Mouse (Mus musculus) intestine, postnatal 0 days (tissue): ENCODE data around the gene Ceacam10. TPM values are rescaled to one million over a fixed set of nuclear protein-coding genes. Genes with fewer than 3 reads are reported as not detected.

ENCODE experiments used
- ATAC-seq: fragments of 200-750 bp; cut with Nextera tagmentation; 2 replicates; pipeline ENCODE4 v1.8.0; 2017; ENCODE audit warnings: mild to moderate bottlenecking, moderate TSS enrichment, moderate library complexity
- H3K27ac ChIP-seq: fragments of 300-500 bp; sonication (generic); 2 replicates; pipeline ENCODE4 v1.5.1; 2014; ENCODE audit warnings: mild to moderate bottlenecking, low read depth, low read length, moderate library complexity
- H3K27me3 ChIP-seq: fragments of 300-500 bp; sonication (generic); replicated peaks from 2 replicates; pipeline ENCODE4 v1.6.1; 2014; ENCODE audit warnings: low read length, mixed read lengths; ENCODE audit not compliant: control insufficient read depth, insufficient read depth
- H3K36me3 ChIP-seq: fragments of 300-500 bp; sonication (generic); 2 replicates; pipeline ENCODE4 v1.6.1; 2014; ENCODE audit warnings: mild to moderate bottlenecking, moderate library complexity; ENCODE audit not compliant: control insufficient read depth, insufficient read depth
- H3K4me1 ChIP-seq: fragments of 300-500 bp; sonication (generic); replicated peaks from 2 replicates; pipeline ENCODE4 v1.6.1; 2014; ENCODE audit warnings: antibody characterized with exemption, low read length, mixed read lengths; ENCODE audit not compliant: control insufficient read depth, insufficient read depth
- H3K4me2 ChIP-seq: fragments of 300-500 bp; sonication (generic); replicated peaks from 2 replicates; pipeline ENCODE4 v1.6.1; 2014; ENCODE audit warnings: low read depth, mild to moderate bottlenecking, moderate library complexity
- H3K4me3 ChIP-seq: fragments of 300-500 bp; sonication (generic); 2 replicates; pipeline ENCODE4 v1.5.1; 2014; ENCODE audit warnings: low read depth, low read length
- H3K9ac ChIP-seq: fragments of 300-500 bp; sonication (generic); 2 replicates; pipeline ENCODE4 v1.6.1; 2014; ENCODE audit warnings: mild to moderate bottlenecking, low read depth, low read length
- H3K9me3 ChIP-seq: fragments of 300-500 bp; sonication (generic); 2 replicates; pipeline ENCODE4 v1.6.1; 2016; ENCODE audit warnings: mixed run types; ENCODE audit not compliant: control insufficient read depth
- CTCF ChIP-seq: sonication (generic); IDR thresholded peaks from 2 replicates; pipeline ENCODE4 v1.5.1; 2016; ENCODE audit warnings: low read depth, mild to moderate bottlenecking, control low read depth, antibody characterized with exemption, moderate library complexity
- WGBS: fragments of 180-500 bp; shearing (Covaris S2); extraction: QIAGEN DNeasy Blood & Tissue Kit; methylation state at CpG from one replicate; pipeline ENCODE4 v1.1.7; 2014; 5-methylcytosine and 5-hydroxymethylcytosine counted together
- polyA plus RNA-seq: library from polyadenylated mRNA; unstranded; fragments of >200 nt; fragmentation: Nextera tagmentation; extraction: Ambion mirVana; gene quantifications from 2 replicates; pipeline ENCODE4 v1.2.1, GENCODE M21; 2015

Ceacam10 gene
- polyA plus RNA-seq, 1 experiment from 2014 or later: 0.37 TPM

DNA sequence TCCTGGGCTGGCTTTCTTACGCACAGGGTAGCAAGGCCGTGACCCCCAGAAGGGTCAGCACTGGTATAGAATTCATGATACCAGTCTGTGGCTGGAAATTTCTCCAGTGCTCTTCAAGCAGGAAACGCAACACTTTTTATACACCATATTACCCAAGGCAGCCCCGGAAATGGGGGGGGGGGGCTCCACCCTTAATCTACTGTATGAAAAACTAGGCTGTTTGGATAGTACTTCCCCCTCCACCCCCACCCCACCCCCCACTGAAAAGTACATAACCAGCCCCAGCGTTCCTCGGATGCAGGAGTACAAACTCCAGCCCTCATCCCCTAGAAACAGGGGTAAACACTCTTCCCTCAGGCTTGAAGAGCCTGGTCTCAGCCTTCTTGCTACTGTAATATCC, 16.8 kb upstream of the Ceacam10 start, which contains the start of gene Cd177:
Gene Cd177 (minus strand): TSS at position 101 of the 400 bp plus-strand sequence.
- H3K9me3 ChIP-seq: no peaks in the 10 kb centered on the region
- no peak for TF ChIP-seq CTCF
- no peak within 1 kb of the TSS for H3K4me2 ChIP-seq
- no peak within 1 kb of the TSS for H3K9ac ChIP-seq
- H3K4me1 ChIP-seq: no peaks in the 10 kb centered on the region
- H3K27me3 ChIP-seq: no peaks in the 10 kb centered on the region
- H3K36me3 ChIP-seq: no peaks in the 10 kb centered on the region
- 42% methylated on average over 6 of the region's 6 CpGs for WGBS
- H3K27ac ChIP-seq: no peak within 1 kb of the TSS
- ATAC-seq: no peak
- no peak within 1 kb of the TSS for H3K4me3 ChIP-seq

DNA sequence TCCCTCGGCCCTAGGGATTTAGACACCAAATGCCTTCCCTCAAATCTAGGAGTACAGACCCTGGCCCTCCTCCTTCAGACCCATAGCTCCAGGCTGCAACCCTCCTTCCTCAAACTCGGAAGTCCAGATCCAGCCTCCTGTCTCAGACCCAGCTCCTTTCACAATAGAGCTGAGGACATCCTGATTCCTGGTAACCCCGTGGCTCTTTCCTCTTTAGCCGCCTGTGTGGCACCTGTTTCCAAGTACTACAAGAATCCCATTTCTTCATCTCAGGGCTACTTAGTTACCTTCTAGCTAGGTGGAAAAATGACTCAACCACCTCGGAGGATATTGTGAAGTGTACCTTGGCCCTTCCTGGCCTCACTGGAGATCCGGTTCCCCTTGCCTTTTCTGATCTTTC, 15.8 kb upstream of the Ceacam10 start:
- ATAC-seq: no peak
- no peaks in the 10 kb centered on the region for H3K27me3 ChIP-seq
- no peaks in the 10 kb centered on the region for H3K4me1 ChIP-seq
- H3K4me3 ChIP-seq: no peak overlapping the region
- no peak overlapping the region for H3K9ac ChIP-seq
- WGBS: 59% methylated on average over 6 of the region's 6 CpGs
- TF ChIP-seq CTCF: no peak
- H3K9me3 ChIP-seq: no peaks in the 10 kb centered on the region
- H3K4me2 ChIP-seq: no peak overlapping the region
- H3K36me3 ChIP-seq: no peaks in the 10 kb centered on the region
- H3K27ac ChIP-seq: no peak overlapping the region

DNA sequence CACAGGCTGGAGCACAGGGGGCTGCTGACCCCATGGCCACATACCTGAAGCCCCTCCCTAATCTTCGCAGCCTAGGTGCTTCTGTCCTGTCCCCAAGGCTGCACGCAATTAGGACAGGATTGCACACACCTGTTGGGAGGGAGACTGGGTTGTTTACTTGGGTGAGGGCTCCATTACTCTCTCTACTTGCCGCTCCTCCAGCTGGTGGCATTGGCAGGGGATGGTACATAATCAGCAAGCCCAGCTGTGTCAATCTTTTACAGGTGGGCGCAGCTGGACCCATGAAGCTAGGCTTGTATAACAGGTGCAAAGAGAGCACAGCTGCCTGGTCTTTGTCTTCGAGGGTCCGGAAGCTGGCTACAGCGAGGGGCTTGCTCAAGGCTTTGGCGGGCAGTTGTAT, 14.4 kb upstream of the Ceacam10 start:
- H3K4me2 ChIP-seq: no peak overlapping the region
- no peak for ATAC-seq
- no peak overlapping the region for H3K4me3 ChIP-seq
- no peaks in the 10 kb centered on the region for H3K9me3 ChIP-seq
- no peaks in the 10 kb centered on the region for H3K36me3 ChIP-seq
- no peak overlapping the region for H3K9ac ChIP-seq
- H3K27ac ChIP-seq: no peak overlapping the region
- TF ChIP-seq CTCF: no peak
- no peaks in the 10 kb centered on the region for H3K4me1 ChIP-seq
- 74% methylated on average over 8 of the region's 8 CpGs for WGBS
- no peaks in the 10 kb centered on the region for H3K27me3 ChIP-seq

DNA sequence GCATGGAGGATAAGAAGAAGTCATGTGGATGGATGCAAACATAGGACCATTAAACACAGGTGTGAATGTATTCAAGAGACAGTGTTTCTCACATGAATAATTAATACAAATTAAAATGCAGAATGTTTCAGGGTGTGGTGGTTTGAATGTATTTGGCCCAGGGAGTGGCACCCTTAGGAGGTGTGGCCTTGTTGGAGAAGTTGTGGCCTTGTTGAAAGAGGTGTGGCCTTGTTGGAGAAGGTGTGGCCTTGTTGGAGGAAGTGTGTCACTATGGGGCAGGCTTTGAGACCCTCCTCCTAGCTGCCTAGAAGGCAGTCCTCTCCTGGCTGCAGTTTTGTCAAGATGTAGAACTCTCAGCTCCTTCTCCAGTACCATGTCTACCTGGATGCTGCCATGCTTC, 5.6 kb upstream of the Ceacam10 start:
- Histone ChIP-seq H3K9ac (no peak overlapping the region), H3K4me1 (no peaks in the 10 kb centered on the region), H3K36me3 (no peaks in the 10 kb centered on the region), H3K4me2 (no peak overlapping the region), H3K27me3 (no peaks in the 10 kb centered on the region), H3K9me3 (no peaks in the 10 kb centered on the region), H3K4me3 (no peak overlapping the region), H3K27ac (no peak overlapping the region)
- no peak for TF ChIP-seq CTCF
- no peak for ATAC-seq

DNA sequence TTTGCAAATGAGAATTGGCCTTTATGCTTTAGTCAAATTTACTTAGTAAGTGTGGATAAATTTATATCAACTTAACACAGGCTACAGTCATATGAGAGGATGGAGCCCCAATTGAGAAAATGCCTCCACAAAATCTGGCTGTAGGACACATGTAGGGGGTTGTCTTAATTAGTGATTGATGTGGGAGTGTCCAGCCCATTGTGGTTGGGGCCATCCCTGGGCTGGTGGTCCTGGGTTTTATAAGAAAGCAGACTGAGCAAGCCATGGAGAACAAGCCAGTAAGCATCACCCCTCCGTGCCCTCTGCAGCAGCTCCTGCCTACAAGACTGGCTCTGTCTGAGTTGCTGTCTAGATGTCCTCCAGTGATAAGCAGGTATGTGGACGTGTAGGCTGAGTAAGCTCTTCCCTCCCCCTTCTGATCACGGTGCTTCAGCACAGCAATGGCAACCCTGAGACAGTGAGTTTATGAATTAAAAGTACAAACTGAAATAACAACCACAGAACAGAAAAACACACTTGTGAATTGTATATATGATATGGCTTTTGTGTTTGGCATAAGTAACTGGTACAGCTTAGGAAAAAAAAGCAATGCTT, 3.0 kb upstream of the Ceacam10 start:
- Histone ChIP-seq H3K36me3 (no peaks in the 10 kb centered on the region), H3K4me3 (no peak overlapping the region), H3K4me2 (no peak overlapping the region), H3K4me1 (no peaks in the 10 kb centered on the region), H3K27ac (no peak overlapping the region), H3K9ac (no peak overlapping the region), H3K27me3 (no peaks in the 10 kb centered on the region), H3K9me3 (no peaks in the 10 kb centered on the region)
- no peak for TF ChIP-seq CTCF
- 37% methylated on average over 3 of the region's 3 CpGs for WGBS
- no peak for ATAC-seq

DNA sequence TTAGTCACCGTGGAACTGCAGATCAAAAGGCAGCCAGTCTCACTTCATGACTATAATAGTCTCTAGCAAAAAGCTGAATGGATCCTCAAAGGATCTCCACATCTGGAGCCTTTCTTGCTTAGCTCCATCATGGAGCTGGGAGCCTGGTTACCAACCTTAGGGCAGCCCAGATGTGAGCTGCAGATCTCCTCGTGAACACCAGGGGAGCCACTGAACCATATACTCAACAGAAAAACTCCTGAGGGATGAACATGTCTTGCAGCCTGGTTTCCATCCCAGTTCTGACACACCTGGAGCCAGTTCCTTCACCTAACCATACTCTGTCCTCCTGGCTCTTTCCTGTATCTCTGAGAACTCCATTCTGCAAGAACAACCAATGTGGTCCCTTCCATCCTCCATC, 861 bp upstream of the Ceacam10 start:
- Histone ChIP-seq H3K9ac (no peak overlapping the region), H3K27ac (no peak overlapping the region), H3K9me3 (no peaks in the 10 kb centered on the region), H3K27me3 (no peaks in the 10 kb centered on the region), H3K36me3 (no peaks in the 10 kb centered on the region), H3K4me2 (no peak overlapping the region), H3K4me3 (no peak overlapping the region), H3K4me1 (no peaks in the 10 kb centered on the region)
- WGBS: 76% methylated on average over 2 of the region's 2 CpGs
- no peak for TF ChIP-seq CTCF
- ATAC-seq: no peak

DNA sequence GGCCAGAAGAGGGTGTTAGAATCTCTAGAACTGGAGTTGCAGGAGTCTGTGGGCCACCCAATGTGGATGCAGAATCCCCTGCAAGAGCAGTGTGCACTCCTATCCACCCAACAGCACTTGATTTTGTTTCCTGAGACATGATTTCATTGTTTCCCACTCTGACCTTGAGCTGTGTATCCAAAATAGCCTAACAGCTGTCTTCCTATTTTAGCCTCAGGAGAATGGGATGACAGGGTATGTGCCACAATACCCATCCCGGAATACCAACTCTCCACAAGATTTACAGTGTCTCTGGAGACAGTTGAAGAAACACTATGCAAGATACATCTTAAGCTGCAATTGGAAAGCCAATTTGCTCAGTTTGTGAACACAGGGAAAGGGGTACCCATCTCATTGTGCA, 20.9 kb downstream of the Ceacam10 start:
- no peak overlapping the region for H3K9ac ChIP-seq
- H3K4me3 ChIP-seq: no peak overlapping the region
- no peaks in the 10 kb centered on the region for H3K36me3 ChIP-seq
- H3K4me2 ChIP-seq: no peak overlapping the region
- 90% methylated on average over 1 of the region's 1 CpGs for WGBS
- ATAC-seq: no peak
- H3K4me1 ChIP-seq: no peaks in the 10 kb centered on the region
- H3K9me3 ChIP-seq: no peaks in the 10 kb centered on the region
- no peak overlapping the region for H3K27ac ChIP-seq
- TF ChIP-seq CTCF: no peak
- H3K27me3 ChIP-seq: no peaks in the 10 kb centered on the region
